In genomic region chr1:184729357-184730140, GRCm38 (mm10) we compare ENCODE assay signal across 8 mouse cellular contexts. TPM values are rescaled to one million over a fixed set of nuclear protein-coding genes. Genes with fewer than 3 reads are reported as not detected.
DNase-seq lines count a peak whose midpoint lies in the region; ATAC-seq and TF ChIP-seq lines count a peak whose summit lies in the region.

No protein-coding gene starts in this region.

- no peak for TF ChIP-seq POLR2A in heart, adult 2 months (IDR thresholded peaks at IDR 0.05; ENCODE audit: insufficient read depth, low read depth, low read length)
- no peak for TF ChIP-seq POLR2A in brain, embryonic 14.5 days (IDR thresholded peaks at IDR 0.05; ENCODE audit: borderline replicate concordance, extremely low read depth, insufficient read depth, insufficient read length, poor library complexity, severe bottlenecking)

- intact Hi-C loops in heart, adult 2 months (cut with DNase I): loop anchor here (5.0 to 10.0 kb wide), 2 partner anchors 52 to 695 kb away; partner anchors contain the start of gene 1700056E22Rik

- H3K27me3 ChIP-seq in heart, adult 2 months (ENCODE audit: control insufficient read depth, insufficient read depth, low read length): no peaks in the 10 kb centered on the region; the same call in 1 of the 2 replicates
- peaks cover 48% of the 10 kb centered on the region for H3K27me3 ChIP-seq in hindbrain, postnatal 0 days (ENCODE audit: insufficient read depth, low read length)
- peaks cover 80% of the 10 kb centered on the region for H3K27me3 ChIP-seq in forebrain, embryonic 14.5 days (replicated peaks; ENCODE audit: control insufficient read depth, insufficient read depth, low read length)

- TF ChIP-seq EP300 in heart, adult 2 months (IDR thresholded peaks at IDR 0.05; ENCODE audit: insufficient read depth, low read depth, low read length): no peak

- peaks cover 5% of the 10 kb centered on the region; the same call in 1 of the 2 replicates for H3K4me1 ChIP-seq in heart, adult 2 months (ENCODE audit: control insufficient read depth, insufficient read depth, low read length)
- peaks cover 7% of the 10 kb centered on the region; the same call in 1 of the 2 replicates for H3K4me1 ChIP-seq in hindbrain, postnatal 0 days (ENCODE audit: insufficient read depth, low read length)
- peaks cover 9% of the 10 kb centered on the region; the same call in 1 of the 2 replicates for H3K4me1 ChIP-seq in forebrain, embryonic 14.5 days (ENCODE audit: control insufficient read depth, insufficient read depth, low read length)

- H3K27ac ChIP-seq in heart, adult 2 months: peak overlapping the region; percentile 68
- H3K27ac ChIP-seq in hindbrain, postnatal 0 days: no peak overlapping the region
- H3K27ac ChIP-seq in forebrain, embryonic 14.5 days (ENCODE audit: low read depth, low read length): no peak overlapping the region

- peak overlapping the region; percentile 18; the same call in 1 of the 2 replicates for H3K4me2 ChIP-seq in hindbrain, postnatal 0 days (ENCODE audit: low read depth, low read length)
- no peak overlapping the region for H3K4me2 ChIP-seq in forebrain, embryonic 14.5 days (ENCODE audit: low read length)

- WGBS in heart, adult 2 months: 25% methylated on average over 19 of the region's 19 CpGs
- WGBS in hindbrain, postnatal 0 days: 11% methylated on average over 19 of the region's 19 CpGs
- WGBS in forebrain, embryonic 14.5 days: 1% methylated on average over 19 of the region's 19 CpGs

- no peak for TF ChIP-seq CTCF in heart, adult 2 months (IDR thresholded peaks at IDR 0.05)
- TF ChIP-seq CTCF in brain, embryonic 14.5 days (IDR thresholded peaks at IDR 0.05; ENCODE audit: borderline replicate concordance, extremely low read depth, insufficient read depth, insufficient read length): no peak
- no peak for TF ChIP-seq CTCF in hindbrain, postnatal 0 days (IDR thresholded peaks at IDR 0.05; ENCODE audit: low read depth)

- no peaks in the 10 kb centered on the region for H3K9me3 ChIP-seq in hindbrain, postnatal 0 days (ENCODE audit: low read length)
- H3K9me3 ChIP-seq in forebrain, embryonic 14.5 days (replicated peaks; ENCODE audit: control insufficient read depth, low read length): no peaks in the 10 kb centered on the region

- H3K4me3 ChIP-seq in heart, adult 2 months: peak overlapping the region; percentile 47
- no peak overlapping the region for H3K4me3 ChIP-seq in hindbrain, postnatal 0 days (ENCODE audit: low read length)
- H3K4me3 ChIP-seq in forebrain, embryonic 14.5 days (ENCODE audit: low read depth, low read length): no peak overlapping the region

- no peaks in the 10 kb centered on the region for H3K79me2 ChIP-seq in heart, adult 2 months (replicated peaks; ENCODE audit: control insufficient read depth, insufficient read depth, low read length)

- peak overlapping the region; percentile 47 for H3K9ac ChIP-seq in heart, adult 2 months (ENCODE audit: low read depth, low read length)
- no peak overlapping the region for H3K9ac ChIP-seq in hindbrain, postnatal 0 days (replicated peaks; ENCODE audit: low read length)
- no peak overlapping the region for H3K9ac ChIP-seq in forebrain, embryonic 14.5 days (ENCODE audit: low read length)

- no peak for ATAC-seq in hindbrain, postnatal 0 days
- no peak for ATAC-seq in forebrain, embryonic 14.5 days

- H3K36me3 ChIP-seq in heart, adult 2 months (ENCODE audit: control insufficient read depth, insufficient read depth, low read length): peaks cover 11% of the 10 kb centered on the region
- H3K36me3 ChIP-seq in hindbrain, postnatal 0 days (ENCODE audit: insufficient read depth, low read length): no peaks in the 10 kb centered on the region
- no peaks in the 10 kb centered on the region for H3K36me3 ChIP-seq in forebrain, embryonic 14.5 days (ENCODE audit: control insufficient read depth, insufficient read depth, low read length)

- peak; percentile 38 to 55 for DNase-seq in heart, adult 2 months
- no peak for DNase-seq in heart, postnatal 4 days
- peak; percentile 42 for DNase-seq in brain, embryonic 14.5 days (ENCODE audit: low read depth)
- no peak for DNase-seq in hindbrain, postnatal 0 days (ENCODE audit: low spot score)
- DNase-seq in lung, postnatal 14 days: peak; percentile 33
- DNase-seq in T-cell, adult 2 months (ENCODE audit: low spot score): no peak
- no peak for DNase-seq in forebrain, embryonic 14.5 days (ENCODE audit: low spot score)
- no peak for DNase-seq in layer of hippocampus, adult 11-12 months (ENCODE audit: low spot score)

RNA-seq across cellular contexts. Expression of gene Hlx, which starts 2.9 kb away (rescaled TPM):
- 10 to 100 TPM in 1 of 2 experiments, 1 to 10 TPM in 1; 7.6 to 10.8 TPM for total RNA-seq in heart, adult 2 months (2021)
- 8.8 and 11.4 TPM in 2 replicates for polyA plus RNA-seq in heart, adult 2 months (2012; rRNA removed)
- total RNA-seq in heart, postnatal 4 days (2021): 10 to 100 TPM; 13.7 to 20.6 TPM
- polyA plus RNA-seq in brain, embryonic 14.5 days (2012; rRNA removed): 0.92 and 2.0 TPM in 2 replicates
- total RNA-seq in hindbrain, postnatal 0 days (2014; rRNA removed): 0.58 and 1.8 TPM in 2 replicates
- polyA plus RNA-seq in hindbrain, postnatal 0 days (2015; fragmentation: Nextera tagmentation; extraction: Ambion mirVana): 2.3 and 2.8 TPM in 2 replicates
- 0.99 and 1.4 TPM in 2 replicates for polyA plus RNA-seq in forebrain, embryonic 14.5 days (2014; fragmentation: Nextera tagmentation; extraction: Ambion mirVana)

Comparison
In these comparisons a context has a peak if more than half of its experiments do, and no peak if none do; other contexts are left out.
1. DNase-seq: peak in heart, adult 2 months (2 of 2), brain, embryonic 14.5 days (single experiment) and lung, postnatal 14 days (single experiment); none in heart, postnatal 4 days (single experiment), hindbrain, postnatal 0 days (single experiment), T-cell, adult 2 months (single experiment), forebrain, embryonic 14.5 days (single experiment) and layer of hippocampus, adult 11-12 months (single experiment).